Mouse (Mus musculus): ENCODE results near the gene Polr2f.
A peak's percentile ranks its signal among the peaks of the same experiment; 100 is the strongest.

Gene Polr2f

GRCm38 (mm10) chr15:79164251-79164650, 23.4 kb downstream of the Polr2f start:
- no peak for TF ChIP-seq GATA4 (IDR thresholded peaks at IDR 0.05; ENCODE audit: insufficient replicate concordance, low read length)

- no peak for TF ChIP-seq GATA4 (IDR thresholded peaks at IDR 0.05; ENCODE audit: insufficient replicate concordance, low read length)
Observed at GRCm38 (mm10) chr15:79165140-79165539, 24.3 kb downstream of the Polr2f start, which contains the start of gene Sox10. Gene Sox10 (minus strand): TSS chr15:79165240.

- no peak for TF ChIP-seq GATA4 (IDR thresholded peaks at IDR 0.05; ENCODE audit: insufficient replicate concordance, low read length)
Observed at GRCm38 (mm10) chr15:79166712-79167111, 25.9 kb downstream of the Polr2f start.

GRCm38 (mm10) chr15:79176905-79177304, 36.1 kb downstream of the Polr2f start:
- TF ChIP-seq GATA4 (IDR thresholded peaks at IDR 0.05; ENCODE audit: insufficient replicate concordance, low read length) = no peak

GRCm38 (mm10) chr15:79185213-79185612, 44.4 kb downstream of the Polr2f start:
- no peak for TF ChIP-seq GATA4 (IDR thresholded peaks at IDR 0.05; ENCODE audit: insufficient replicate concordance, low read length)

- peak; percentile 99 for TF ChIP-seq GATA4 (IDR thresholded peaks at IDR 0.05; ENCODE audit: insufficient replicate concordance, low read length)
Observed at GRCm38 (mm10) chr15:79187819-79188218, 47.0 kb downstream of the Polr2f start.

- TF ChIP-seq GATA4 (IDR thresholded peaks at IDR 0.05; ENCODE audit: insufficient replicate concordance, low read length) = no peak
Observed at GRCm38 (mm10) chr15:79191426-79191825, 50.6 kb downstream of the Polr2f start.

- no peak for TF ChIP-seq GATA4 (IDR thresholded peaks at IDR 0.05; ENCODE audit: insufficient replicate concordance, low read length)
Observed at GRCm38 (mm10) chr15:79192450-79192849, 51.6 kb downstream of the Polr2f start.

GRCm38 (mm10) chr15:79192885-79193845, 52.4 kb downstream of the Polr2f start:
- no peak for TF ChIP-seq GATA4 (IDR thresholded peaks at IDR 0.05; ENCODE audit: insufficient replicate concordance, low read length)

GRCm38 (mm10) chr15:79194048-79194447, 53.2 kb downstream of the Polr2f start:
- no peak for TF ChIP-seq GATA4 (IDR thresholded peaks at IDR 0.05; ENCODE audit: insufficient replicate concordance, low read length)

- no peak for TF ChIP-seq GATA4 (IDR thresholded peaks at IDR 0.05; ENCODE audit: insufficient replicate concordance, low read length)
Observed at GRCm38 (mm10) chr15:79194946-79195345, 54.1 kb downstream of the Polr2f start.

GRCm38 (mm10) chr15:79195492-79195891, 54.7 kb downstream of the Polr2f start:
- no peak for TF ChIP-seq GATA4 (IDR thresholded peaks at IDR 0.05; ENCODE audit: insufficient replicate concordance, low read length)

GRCm38 (mm10) chr15:79199390-79199976, 58.7 kb downstream of the Polr2f start:
- TF ChIP-seq GATA4 (IDR thresholded peaks at IDR 0.05; ENCODE audit: insufficient replicate concordance, low read length) = no peak

Data from liver, adult (tissue).